In genomic region chrX:6258523-6258922, GRCm38 (mm10) we compare ENCODE assay signal across 16 mouse cellular contexts.
A peak's percentile ranks its signal among the peaks of the same experiment; 100 is the strongest.
DNase-seq lines count a peak whose midpoint lies in the region; ATAC-seq and TF ChIP-seq lines count a peak whose summit lies in the region.
"Had no signal": no experiment of that assay in that cellular context is flagged by ENCODE, and none has a peak within 500 bp of the region (broad histone marks: within the 10 kb centered on the region; RNA-seq: fewer than 3 reads in every experiment).

No protein-coding gene starts in this region.

- no peaks in the 10 kb centered on the region for H3K9me3 ChIP-seq in lung, postnatal 0 days (ENCODE audit: low read length)
- no peaks in the 10 kb centered on the region for H3K9me3 ChIP-seq in heart, postnatal 0 days (replicated peaks; ENCODE audit: control insufficient read depth, low read length)
- H3K9me3 ChIP-seq: embryonic facial prominence, embryonic 13.5 days had no signal

- TF ChIP-seq CTCF in lung, postnatal 0 days (IDR thresholded peaks at IDR 0.05): no peak
- no peak for TF ChIP-seq CTCF in lung, adult 2 months (IDR thresholded peaks at IDR 0.05; ENCODE audit: insufficient read depth, low read length)
- TF ChIP-seq CTCF in heart, postnatal 0 days (IDR thresholded peaks at IDR 0.05; ENCODE audit: low read depth): no peak

- no peaks in the 10 kb centered on the region for H3K36me3 ChIP-seq in lung, postnatal 0 days (ENCODE audit: insufficient read depth, low read length)
- no peaks in the 10 kb centered on the region for H3K36me3 ChIP-seq in heart, postnatal 0 days (replicated peaks; ENCODE audit: control insufficient read depth, insufficient read depth, low read length)
- H3K36me3 ChIP-seq: embryonic facial prominence, embryonic 13.5 days had no signal

- H3K4me2 ChIP-seq in lung, postnatal 0 days (replicated peaks; ENCODE audit: low read depth, low read length): no peak overlapping the region
- H3K4me2 ChIP-seq in heart, postnatal 0 days (ENCODE audit: low read depth, low read length): no peak overlapping the region
- H3K4me2 ChIP-seq: embryonic facial prominence, embryonic 13.5 days; hindbrain, embryonic 14.5 days had no signal

- peak; percentile 32; the same call in 1 of the 2 replicates for TF ChIP-seq EP300 in lung, postnatal 0 days (IDR thresholded peaks at IDR 0.05)
- 0 out of 2 replicates have a peak, but pooled peaks have one; percentile 41 for TF ChIP-seq EP300 in heart, postnatal 0 days (IDR thresholded peaks at IDR 0.05; ENCODE audit: low read depth)

- no peak for TF ChIP-seq POLR2A in lung, adult 2 months (IDR thresholded peaks at IDR 0.05; ENCODE audit: borderline replicate concordance, extremely low read depth, low read depth, low read length)

- no peak overlapping the region for H3K4me3 ChIP-seq in lung, postnatal 0 days (ENCODE audit: low read depth, low read length)
- no peak overlapping the region for H3K4me3 ChIP-seq in lung, adult 2 months (replicated peaks; ENCODE audit: extremely low read depth, low read depth, low read length)
- no peak overlapping the region for H3K4me3 ChIP-seq in heart, postnatal 0 days (ENCODE audit: low read depth, low read length)
- H3K4me3 ChIP-seq: embryonic facial prominence, embryonic 13.5 days had no signal

- peak; percentile 21 for DNase-seq in heart, adult 8-10 months (ENCODE audit: low spot score)
- DNase-seq in heart, postnatal 25 days (ENCODE audit: low spot score): no peak
- DNase-seq in lung, postnatal 0 days (ENCODE audit: low spot score): peak; percentile 15
- DNase-seq in lung, adult 2 months: no peak
- peak; percentile 27 for DNase-seq in brain, adult 2 months (ENCODE audit: low read depth, low spot score)
- peak; percentile 85 for DNase-seq in heart, postnatal 0 days (ENCODE audit: low spot score)
- DNase-seq in yolk sac, embryonic 10.5 days (ENCODE audit: low spot score): no peak
- DNase-seq in embryo, embryonic 11 days: no peak
- DNase-seq: cerebellum, adult 18-20 months; lung, postnatal 14 days; spleen, adult 18-20 months; thymus, postnatal 14 days had no signal

- 0 out of 2 replicates have a peak, but pooled peaks have one; percentile 44 for ATAC-seq in lung, postnatal 0 days
- ATAC-seq in heart, postnatal 0 days (ENCODE audit: insufficient read depth, low read depth): peak; percentile 96
- ATAC-seq: activated CD4-positive, CD25-positive, alpha-beta regulatory T cell, adult 4 months; intestine, postnatal 0 days had no signal

- intact Hi-C loops in heart, postnatal 25 days (cut with DNase I): loop anchor here (10.0 kb wide), 1 partner anchor 396 kb away; no protein-coding TSS in a partner anchor

- WGBS in lung, postnatal 0 days: 53% methylated on average over 4 of the region's 4 CpGs
- 59% methylated on average over 4 of the region's 4 CpGs for WGBS in lung, adult 2 months
- WGBS in heart, postnatal 0 days: 35% methylated on average over 4 of the region's 4 CpGs

- H3K9ac ChIP-seq in lung, postnatal 0 days (replicated peaks; ENCODE audit: low read depth): no peak overlapping the region
- H3K9ac ChIP-seq in heart, postnatal 0 days (replicated peaks; ENCODE audit: low read depth, low read length): no peak overlapping the region
- H3K9ac ChIP-seq: embryonic facial prominence, embryonic 13.5 days; hindbrain, embryonic 14.5 days had no signal

- H3K27ac ChIP-seq in lung, postnatal 0 days (ENCODE audit: low read length): no peak overlapping the region
- H3K27ac ChIP-seq in heart, postnatal 0 days (ENCODE audit: low read depth): peak overlapping the region; percentile 55
- H3K27ac ChIP-seq: embryonic facial prominence, embryonic 13.5 days; hindbrain, embryonic 14.5 days had no signal

- no peaks in the 10 kb centered on the region for H3K27me3 ChIP-seq in lung, postnatal 0 days (replicated peaks; ENCODE audit: insufficient read depth, low read length)
- no peaks in the 10 kb centered on the region for H3K27me3 ChIP-seq in heart, postnatal 0 days (ENCODE audit: control insufficient read depth, insufficient read depth, low read length)
- H3K27me3 ChIP-seq: embryonic facial prominence, embryonic 13.5 days had no signal

- H3K4me1 ChIP-seq in lung, postnatal 0 days (ENCODE audit: insufficient read depth, low read depth, low read length): no peaks in the 10 kb centered on the region
- no peaks in the 10 kb centered on the region for H3K4me1 ChIP-seq in lung, adult 2 months (ENCODE audit: control insufficient read depth, insufficient read depth, low read length)
- H3K4me1 ChIP-seq in heart, postnatal 0 days (ENCODE audit: control insufficient read depth, insufficient read depth): no peaks in the 10 kb centered on the region
- H3K4me1 ChIP-seq: embryonic facial prominence, embryonic 13.5 days had no signal

Comparison
In these comparisons a context has a peak if more than half of its experiments do, and no peak if none do; other contexts are left out.
1. DNase-seq: peak in heart, adult 8-10 months (single experiment), lung, postnatal 0 days (single experiment), brain, adult 2 months (single experiment) and heart, postnatal 0 days (single experiment); none in heart, postnatal 25 days (single experiment), lung, adult 2 months (single experiment), yolk sac, embryonic 10.5 days (single experiment) and embryo, embryonic 11 days (single experiment).